Mouse (Mus musculus) stomach, postnatal 0 days (tissue): Measurements from ENCODE around the gene Zdhhc22.

Source experiments
- CTCF ChIP-seq: IDR thresholded peaks from 2 replicates; pipeline ENCODE4 v1.5.1; 2016; ENCODE audit warnings: antibody characterized with exemption, low read depth, mild to moderate bottlenecking, moderate library complexity
- EP300 ChIP-seq: optimal IDR thresholded peaks from 2 replicates; pipeline ENCODE3; 2016; ENCODE audit warnings: antibody characterized with exemption

- TF ChIP-seq CTCF: no peak
- TF ChIP-seq EP300: no peak
Measured at GRCm38 (mm10) chr12:86932575-86932952, 57.7 kb downstream of the Zdhhc22 start.
